Mouse (Mus musculus) megakaryocyte, embryonic 14.5 days (primary cell): ENCODE measurements at regions not wholly inside any gene's neighbourhood (a gene's known extent, or its start where the extent isn't known, plus 50 kb on each side); places are given as distances from the start of the nearest gene placed in this dataset.

Source experiments
- H3K27me3 ChIP-seq: replicated peaks from 2 replicates; pipeline ENCODE3; 2012; ENCODE audit warnings: inconsistent platforms
- H3K36me3 ChIP-seq: replicated peaks from 2 replicates; pipeline ENCODE3; 2012; ENCODE audit warnings: low read length, inconsistent platforms, mixed read lengths
- H3K4me1 ChIP-seq: 2 replicates; pipeline ENCODE4 v1.6.1; 2012; ENCODE audit warnings: inconsistent platforms
- H3K4me3 ChIP-seq: replicated peaks from 2 replicates; pipeline ENCODE3; 2012; ENCODE audit warnings: moderate library complexity, mild to moderate bottlenecking, inconsistent platforms
- H3K9me3 ChIP-seq: 2 replicates; pipeline ENCODE4 v1.6.1; 2012; ENCODE audit warnings: inconsistent platforms
- FLI1 ChIP-seq: IDR thresholded peaks from 2 replicates; pipeline ENCODE4 v1.6.1; 2012; ENCODE audit warnings: low read length, inconsistent platforms, mixed read lengths
- GATA1 ChIP-seq: IDR thresholded peaks from 3 replicates; pipeline ENCODE4 v1.6.1; 2012; ENCODE audit warnings: mixed read lengths, low read length, inconsistent platforms, borderline replicate concordance

- peaks cover 3% of the 10 kb centered on the region; the same call in 1 of the 2 replicates for H3K9me3 ChIP-seq
- H3K27me3 ChIP-seq: no peaks in the 10 kb centered on the region
- peaks cover 3% of the 10 kb centered on the region; the same call in 1 of the 2 replicates for H3K4me1 ChIP-seq
- H3K4me3 ChIP-seq: no peak overlapping the region
- H3K36me3 ChIP-seq: no peaks in the 10 kb centered on the region
- no peak for TF ChIP-seq FLI1
- no peak for TF ChIP-seq GATA1
These were observed 53.5 kb upstream of the Itga4 start for GRCm38 (mm10) chr2:79201677-79202076.
